Comparison of ENCODE assay signal across 10 mouse cellular contexts in genomic region chr4:63231121-63231520, GRCm38 (mm10). TPM values are rescaled to one million over a fixed set of nuclear protein-coding genes. Genes with fewer than 3 reads are reported as not detected.
DNase-seq lines count a peak whose midpoint lies in the region; ATAC-seq and TF ChIP-seq lines count a peak whose summit lies in the region.
"Had no signal": no experiment of that assay in that cellular context is flagged by ENCODE, and none has a peak within 500 bp of the region (broad histone marks: within the 10 kb centered on the region; RNA-seq: fewer than 3 reads in every experiment).

No protein-coding gene starts in this region.

- ATAC-seq in embryonic facial prominence, embryonic 15.5 days (ENCODE audit: insufficient number of reproducible peaks, low FRiP score, low TSS enrichment, low read depth), result no peak
- no peak for ATAC-seq in midbrain, embryonic 16.5 days
- no peak for ATAC-seq in midbrain, postnatal 0 days (ENCODE audit: low FRiP score)

- peaks cover 84% of the 10 kb centered on the region for H3K4me1 ChIP-seq in embryonic facial prominence, embryonic 15.5 days
- peaks cover 51% of the 10 kb centered on the region for H3K4me1 ChIP-seq in embryonic facial prominence, embryonic 10.5 days
- peaks cover 22% of the 10 kb centered on the region for H3K4me1 ChIP-seq in midbrain, embryonic 16.5 days (ENCODE audit: control insufficient read depth, insufficient read depth, low read length)
- no peaks in the 10 kb centered on the region for H3K4me1 ChIP-seq in midbrain, postnatal 0 days (ENCODE audit: insufficient read depth, low read length)

- no peak overlapping the region for H3K9ac ChIP-seq in embryonic facial prominence, embryonic 15.5 days
- H3K9ac ChIP-seq in midbrain, embryonic 16.5 days (ENCODE audit: low read depth, low read length), result no peak overlapping the region
- no peak overlapping the region for H3K9ac ChIP-seq in midbrain, postnatal 0 days (replicated peaks; ENCODE audit: low read length, poor library complexity, severe bottlenecking)
- H3K9ac ChIP-seq: liver, embryonic 14.5 days had no signal

- WGBS in embryonic facial prominence, embryonic 15.5 days, result 57% methylated on average over 1 of the region's 1 CpGs
- 41% methylated on average over 1 of the region's 1 CpGs for WGBS in embryonic facial prominence, embryonic 10.5 days
- WGBS in midbrain, embryonic 16.5 days, result 39% methylated on average over 1 of the region's 1 CpGs
- WGBS in midbrain, postnatal 0 days, result 70% methylated on average over 1 of the region's 1 CpGs

- TF ChIP-seq CTCF in midbrain, postnatal 0 days (IDR thresholded peaks at IDR 0.05), result no peak

- no peak overlapping the region for H3K4me3 ChIP-seq in embryonic facial prominence, embryonic 15.5 days (replicated peaks)
- H3K4me3 ChIP-seq in embryonic facial prominence, embryonic 10.5 days, result no peak overlapping the region
- H3K4me3 ChIP-seq in midbrain, embryonic 16.5 days (ENCODE audit: low read depth, low read length), result no peak overlapping the region
- no peak overlapping the region for H3K4me3 ChIP-seq in midbrain, postnatal 0 days (ENCODE audit: low read depth, low read length)

- H3K36me3 ChIP-seq in embryonic facial prominence, embryonic 15.5 days, result peaks cover 10% of the 10 kb centered on the region; the same call in 1 of the 2 replicates
- H3K36me3 ChIP-seq in embryonic facial prominence, embryonic 10.5 days (replicated peaks), result peaks cover 18% of the 10 kb centered on the region; the same call in 1 of the 2 replicates
- H3K36me3 ChIP-seq in midbrain, embryonic 16.5 days (ENCODE audit: control insufficient read depth, insufficient read depth, low read length), result no peaks in the 10 kb centered on the region
- no peaks in the 10 kb centered on the region for H3K36me3 ChIP-seq in midbrain, postnatal 0 days (ENCODE audit: insufficient read depth, low read length)

- no peaks in the 10 kb centered on the region for H3K9me3 ChIP-seq in embryonic facial prominence, embryonic 15.5 days (replicated peaks)
- no peaks in the 10 kb centered on the region for H3K9me3 ChIP-seq in embryonic facial prominence, embryonic 10.5 days
- no peaks in the 10 kb centered on the region for H3K9me3 ChIP-seq in midbrain, embryonic 16.5 days (replicated peaks; ENCODE audit: control insufficient read depth, low read length, poor library complexity, severe bottlenecking)
- H3K9me3 ChIP-seq in midbrain, postnatal 0 days (ENCODE audit: low read length), result no peaks in the 10 kb centered on the region

- no peaks in the 10 kb centered on the region; the same call in 1 of the 2 replicates for H3K27me3 ChIP-seq in embryonic facial prominence, embryonic 15.5 days
- H3K27me3 ChIP-seq in embryonic facial prominence, embryonic 10.5 days (replicated peaks; ENCODE audit: low read depth, poor library complexity, severe bottlenecking), result no peaks in the 10 kb centered on the region
- no peaks in the 10 kb centered on the region for H3K27me3 ChIP-seq in midbrain, embryonic 16.5 days (ENCODE audit: control insufficient read depth, insufficient read depth, low read depth, low read length)
- H3K27me3 ChIP-seq in midbrain, postnatal 0 days (ENCODE audit: insufficient read depth, low read length), result 0 out of 2 replicates have a peak, but pooled peaks cover 4% of the 10 kb centered on the region

- 0 out of 2 replicates have a peak overlapping the region, but pooled peaks have one; percentile 3 for H3K27ac ChIP-seq in embryonic facial prominence, embryonic 15.5 days (replicated peaks)
- H3K27ac ChIP-seq in embryonic facial prominence, embryonic 10.5 days (replicated peaks), result no peak overlapping the region
- no peak overlapping the region for H3K27ac ChIP-seq in midbrain, embryonic 16.5 days (ENCODE audit: low read length)
- no peak overlapping the region for H3K27ac ChIP-seq in midbrain, postnatal 0 days (ENCODE audit: low read depth, low read length)
- H3K27ac ChIP-seq: liver, embryonic 14.5 days had no signal

- no peak for DNase-seq in embryonic facial prominence, embryonic 10.5 days (ENCODE audit: low spot score)
- peak; percentile 31 for DNase-seq in ovary, postnatal 36 days (ENCODE audit: low spot score)
- no peak for DNase-seq in ovary, postnatal 10 days (ENCODE audit: low spot score)
- peak; percentile 59 for DNase-seq in heart, postnatal 4 days
- no peak for DNase-seq in midbrain, postnatal 0 days (ENCODE audit: low spot score)
- DNase-seq in urinary bladder, postnatal 10 days (ENCODE audit: low spot score), result no peak
- DNase-seq: embryo, embryonic 11 days had no signal

- H3K4me2 ChIP-seq in embryonic facial prominence, embryonic 15.5 days (replicated peaks), result no peak overlapping the region
- no peak overlapping the region for H3K4me2 ChIP-seq in midbrain, embryonic 16.5 days (ENCODE audit: low read length)
- H3K4me2 ChIP-seq in midbrain, postnatal 0 days (ENCODE audit: low read depth, low read length, poor library complexity, severe bottlenecking), result no peak overlapping the region

RNA-seq across cellular contexts. Expression of gene Col27a1, which starts 17.3 kb away (rescaled TPM):
- 19.1 and 22.3 TPM in 2 replicates for polyA plus RNA-seq in embryonic facial prominence, embryonic 15.5 days (2015; fragmentation: Nextera tagmentation; extraction: Ambion mirVana)
- 4.3 and 5.3 TPM in 2 replicates for polyA plus RNA-seq in embryonic facial prominence, embryonic 10.5 days (2016; fragmentation: Nextera tagmentation; extraction: Ambion mirVana)
- 1 to 10 TPM; 6.5 TPM for total RNA-seq in heart, postnatal 4 days (2021)
- polyA plus RNA-seq in midbrain, embryonic 16.5 days (2015; fragmentation: Nextera tagmentation; extraction: Ambion mirVana), result 1.6 TPM in 2 replicates
- 3.9 and 4.8 TPM in 2 replicates for total RNA-seq in midbrain, postnatal 0 days (2014; rRNA removed)
- 0.85 and 0.88 TPM in 2 replicates for polyA plus RNA-seq in midbrain, postnatal 0 days (2015; fragmentation: Nextera tagmentation; extraction: Ambion mirVana)

RNA-seq across cellular contexts. Expression of gene Kif12, which starts 59.2 kb away (rescaled TPM):
- not detected in 2 replicates for polyA plus RNA-seq in embryonic facial prominence, embryonic 15.5 days (2015; fragmentation: Nextera tagmentation; extraction: Ambion mirVana)
- not detected in 2 replicates for polyA plus RNA-seq in embryonic facial prominence, embryonic 10.5 days (2016; fragmentation: Nextera tagmentation; extraction: Ambion mirVana)
- total RNA-seq in heart, postnatal 4 days (2021), result not detected
- 0.06 and 0.09 TPM in 2 replicates for polyA plus RNA-seq in midbrain, embryonic 16.5 days (2015; fragmentation: Nextera tagmentation; extraction: Ambion mirVana)
- total RNA-seq in midbrain, postnatal 0 days (2014; rRNA removed), result 0.28 and 0.60 TPM in 2 replicates
- polyA plus RNA-seq in midbrain, postnatal 0 days (2015; fragmentation: Nextera tagmentation; extraction: Ambion mirVana), result 0.16 and 0.21 TPM in 2 replicates

Comparison
In these comparisons a context has a peak if more than half of its experiments do, and no peak if none do; other contexts are left out.
1. DNase-seq: peak in ovary, postnatal 36 days (single experiment) and heart, postnatal 4 days (single experiment); none in embryonic facial prominence, embryonic 10.5 days (single experiment), ovary, postnatal 10 days (single experiment), midbrain, postnatal 0 days (single experiment) and urinary bladder, postnatal 10 days (single experiment).